Mouse (Mus musculus): ENCODE results near the gene Atf2.

- TF ChIP-seq CTCF (conservative IDR thresholded peaks at IDR 0.05; ENCODE audit: insufficient read depth, insufficient read length, low read depth, low read length) (no peak), POLR2A (IDR thresholded peaks at IDR 0.05; ENCODE audit: low read depth, low read length) (no peak)
Measured at GRCm38 (mm10) chr2:73877891-73878290, 14.5 kb downstream of the Atf2 start.

All from kidney, adult 2 months (tissue).